Mouse (Mus musculus) midbrain, embryonic 11.5 days (tissue): Measurements from ENCODE around the gene Upp2. TPM values are rescaled to one million over a fixed set of nuclear protein-coding genes. Genes with fewer than 3 reads are reported as not detected.

ENCODE experiments used
- ATAC-seq: fragments of 200-750 bp; cut with Nextera tagmentation; 2 replicates; pipeline ENCODE4 v1.8.0; 2017; ENCODE audit warnings: moderate TSS enrichment, moderate library complexity; ENCODE audit not compliant: low FRiP score
- DNase-seq: peaks from one replicate; pipeline ENCODE4 v3.0.0; 2015; ENCODE audit warnings: low spot score; ENCODE audit errors: missing footprints
- H3K27ac ChIP-seq: fragments of 300-500 bp; sonication (generic); 2 replicates; pipeline ENCODE4 v1.5.1; 2014; ENCODE audit warnings: low read depth, low read length
- H3K27me3 ChIP-seq: fragments of 300-500 bp; sonication (generic); 2 replicates; pipeline ENCODE4 v1.6.1; 2014; ENCODE audit warnings: mild to moderate bottlenecking, low read length, moderate library complexity, mixed read lengths; ENCODE audit not compliant: control insufficient read depth, insufficient read depth
- H3K36me3 ChIP-seq: fragments of 300-500 bp; sonication (generic); 2 replicates; pipeline ENCODE4 v1.6.1; 2014; ENCODE audit warnings: mild to moderate bottlenecking, low read length, moderate library complexity, mixed read lengths; ENCODE audit not compliant: control insufficient read depth, insufficient read depth
- H3K4me1 ChIP-seq: fragments of 300-500 bp; sonication (generic); 2 replicates; pipeline ENCODE4 v1.6.1; 2014; ENCODE audit warnings: low read length; ENCODE audit not compliant: control insufficient read depth, insufficient read depth
- H3K4me2 ChIP-seq: fragments of 300-500 bp; sonication (generic); 2 replicates; pipeline ENCODE4 v1.6.1; 2014; ENCODE audit warnings: mild to moderate bottlenecking, moderate library complexity
- H3K4me3 ChIP-seq: fragments of 300-500 bp; sonication (generic); 2 replicates; pipeline ENCODE4 v1.5.1; 2014; ENCODE audit warnings: low read depth, low read length
- H3K9ac ChIP-seq: fragments of 300-500 bp; sonication (generic); 2 replicates; pipeline ENCODE4 v1.6.1; 2014; ENCODE audit warnings: low read length
- H3K9me3 ChIP-seq: fragments of 300-500 bp; sonication (generic); 2 replicates; pipeline ENCODE4 v1.6.1; 2016; ENCODE audit warnings: low read length; ENCODE audit not compliant: control insufficient read depth
- WGBS: fragments of 180-500 bp; shearing (Covaris S2); extraction: QIAGEN DNeasy Blood & Tissue Kit; methylation state at CpG from one replicate; pipeline ENCODE4 v1.1.7; 2014; 5-methylcytosine and 5-hydroxymethylcytosine counted together
- polyA plus RNA-seq: library from polyadenylated mRNA; unstranded; fragments of >200 nt; fragmentation: Nextera tagmentation; extraction: Ambion mirVana; gene quantifications from 2 replicates; pipeline ENCODE4 v1.2.1, GENCODE M21; 2014

Gene Upp2
- polyA plus RNA-seq, 1 experiment from 2014 or later = 4.7 TPM

DNA sequence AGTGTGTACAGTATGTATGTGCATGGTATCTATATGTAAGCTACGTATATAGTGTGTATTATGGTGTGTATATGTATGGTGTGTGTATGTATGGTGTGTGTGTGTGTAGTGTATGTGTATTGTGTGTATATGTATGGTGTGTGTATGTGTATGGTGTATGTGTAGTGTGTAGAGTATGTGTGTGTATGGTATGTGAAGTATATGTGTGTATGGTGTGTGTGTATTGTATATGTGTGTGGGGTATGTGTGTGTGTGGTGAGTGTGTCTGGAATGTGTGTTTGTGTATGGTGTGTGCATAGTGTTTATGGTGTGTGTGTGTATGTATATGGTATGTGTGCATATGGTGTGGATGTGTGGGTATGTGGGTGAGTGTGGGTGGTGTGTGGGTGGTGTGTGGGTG is 23.0 kb downstream of the Upp2 start:
- no peaks in the 10 kb centered on the region for H3K36me3 ChIP-seq
- no peak overlapping the region for H3K27ac ChIP-seq
- H3K9ac ChIP-seq = no peak overlapping the region
- H3K4me2 ChIP-seq = no peak overlapping the region
- no peak overlapping the region for H3K4me3 ChIP-seq
- no peaks in the 10 kb centered on the region for H3K27me3 ChIP-seq
- no peaks in the 10 kb centered on the region for H3K4me1 ChIP-seq
- DNase-seq = no peak
- H3K9me3 ChIP-seq = no peaks in the 10 kb centered on the region
- no peak for ATAC-seq
- 92% methylated on average over 1 of the region's 1 CpGs for WGBS

DNA sequence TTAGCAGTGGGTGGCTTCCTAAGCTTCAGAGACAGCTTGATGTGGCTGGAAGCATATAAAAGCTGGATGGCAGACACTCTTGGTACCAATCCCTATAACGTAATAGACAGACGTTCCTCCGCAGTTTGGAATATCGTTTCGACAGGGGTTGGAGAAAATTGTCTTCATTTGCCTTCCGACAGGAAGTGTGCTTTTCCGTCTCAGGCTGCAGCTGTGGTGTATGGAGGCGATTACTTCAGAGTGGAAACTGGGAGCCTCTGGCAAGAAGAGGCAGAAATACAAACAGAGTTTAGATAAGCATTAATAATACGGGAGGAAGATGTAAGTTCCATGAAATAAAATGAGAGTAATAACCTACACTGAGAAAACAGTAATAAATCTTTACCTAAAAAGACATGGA is 28.3 kb downstream of the Upp2 start:
- H3K9ac ChIP-seq = no peak overlapping the region
- ATAC-seq = no peak
- H3K9me3 ChIP-seq = no peaks in the 10 kb centered on the region
- no peak overlapping the region for H3K4me3 ChIP-seq
- no peak for DNase-seq
- H3K36me3 ChIP-seq = no peaks in the 10 kb centered on the region
- no peak overlapping the region for H3K27ac ChIP-seq
- H3K4me2 ChIP-seq = no peak overlapping the region
- WGBS = 85% methylated on average over 9 of the region's 9 CpGs
- no peaks in the 10 kb centered on the region for H3K4me1 ChIP-seq
- H3K27me3 ChIP-seq = no peaks in the 10 kb centered on the region

DNA sequence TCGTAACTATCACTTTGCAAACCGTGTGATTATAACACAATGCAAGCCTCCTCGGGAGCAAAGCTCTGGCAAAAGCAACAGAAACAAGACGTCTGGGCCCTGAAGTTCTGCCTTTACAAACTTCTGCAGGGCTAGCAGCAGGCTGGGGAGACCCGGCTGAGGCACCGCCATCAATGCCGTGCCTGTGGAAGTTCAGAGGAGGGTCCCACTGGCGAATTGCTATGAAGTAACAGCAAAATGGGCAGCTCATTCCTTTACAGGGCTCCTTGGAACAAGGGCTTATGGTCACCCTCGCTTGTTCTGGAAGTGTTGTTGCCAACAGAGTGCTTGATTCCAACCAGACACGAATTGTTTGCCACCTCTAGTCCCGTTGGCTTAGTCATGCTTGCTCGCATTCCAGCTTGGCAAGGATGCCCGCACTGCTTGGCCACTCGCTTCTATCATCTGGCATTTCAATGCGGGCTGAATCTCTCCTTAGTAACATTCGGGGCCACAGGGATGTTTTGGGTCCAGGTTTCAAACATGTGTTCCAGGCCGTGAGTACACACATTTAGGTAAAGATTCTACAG is 29.8 kb downstream of the Upp2 start:
- ATAC-seq = no peak
- 78% methylated on average over 17 of the region's 17 CpGs for WGBS

DNA sequence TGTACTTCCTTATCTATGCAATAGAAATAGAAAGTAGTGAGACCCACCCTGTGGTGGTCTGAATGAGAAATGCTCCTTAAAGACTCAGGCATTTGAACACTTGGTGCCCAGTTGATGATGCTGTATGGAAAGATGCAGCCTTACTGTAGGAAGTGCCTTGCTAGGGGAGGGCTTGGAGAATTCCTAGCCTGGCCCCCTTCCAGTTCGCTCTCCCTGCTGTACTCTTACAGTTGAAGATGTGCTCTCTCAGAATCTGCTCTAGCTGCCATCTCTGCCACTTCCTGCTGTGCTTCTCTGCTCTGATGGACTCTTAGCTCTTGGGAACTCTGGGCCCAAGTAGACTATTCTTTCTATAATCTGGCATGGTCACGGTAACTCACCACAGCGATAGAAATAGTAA is 30.5 kb downstream of the Upp2 start:
- Histone ChIP-seq H3K9ac (no peak overlapping the region), H3K36me3 (no peaks in the 10 kb centered on the region), H3K4me3 (no peak overlapping the region), H3K9me3 (no peaks in the 10 kb centered on the region), H3K27ac (no peak overlapping the region), H3K27me3 (no peaks in the 10 kb centered on the region), H3K4me2 (no peak overlapping the region), H3K4me1 (no peaks in the 10 kb centered on the region)
- WGBS = 86% methylated on average over 3 of the region's 3 CpGs
- DNase-seq (no peak), ATAC-seq (no peak)

More for the DNA sequence above, 29.8 kb downstream of the Upp2 start:
- no peaks in the 10 kb centered on the region for H3K27me3 ChIP-seq
- no peaks in the 10 kb centered on the region for H3K9me3 ChIP-seq
- H3K4me2 ChIP-seq = no peak overlapping the region
- H3K9ac ChIP-seq = no peak overlapping the region
- H3K27ac ChIP-seq = no peak overlapping the region
- no peak overlapping the region for H3K4me3 ChIP-seq
- no peaks in the 10 kb centered on the region for H3K36me3 ChIP-seq
- no peak for DNase-seq
- H3K4me1 ChIP-seq = no peaks in the 10 kb centered on the region

DNA sequence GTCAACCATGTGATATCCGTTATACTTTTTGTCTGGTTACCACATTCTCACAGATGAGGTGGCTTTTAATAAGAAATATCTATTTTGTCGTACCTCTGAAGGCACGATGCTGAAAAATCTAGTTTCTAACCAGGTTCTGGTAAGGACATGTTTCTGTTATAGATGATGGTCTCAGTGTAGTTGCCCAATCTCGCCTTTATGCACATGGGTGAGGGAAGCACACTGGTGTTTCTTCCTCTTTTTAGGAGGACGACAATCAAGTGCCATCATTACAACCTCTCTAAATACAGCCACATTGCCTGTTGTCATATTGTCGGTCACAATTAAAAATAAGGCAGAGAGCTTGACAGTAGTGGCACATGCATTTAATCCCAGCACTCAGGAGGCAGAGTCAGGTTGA is 32.5 kb downstream of the Upp2 start:
- Histone ChIP-seq H3K36me3 (no peaks in the 10 kb centered on the region), H3K27me3 (no peaks in the 10 kb centered on the region), H3K4me2 (no peak overlapping the region), H3K27ac (no peak overlapping the region), H3K9ac (no peak overlapping the region), H3K4me3 (no peak overlapping the region), H3K9me3 (no peaks in the 10 kb centered on the region), H3K4me1 (no peaks in the 10 kb centered on the region)
- DNase-seq = no peak
- WGBS = 93% methylated on average over 6 of the region's 6 CpGs
- ATAC-seq = no peak

DNA sequence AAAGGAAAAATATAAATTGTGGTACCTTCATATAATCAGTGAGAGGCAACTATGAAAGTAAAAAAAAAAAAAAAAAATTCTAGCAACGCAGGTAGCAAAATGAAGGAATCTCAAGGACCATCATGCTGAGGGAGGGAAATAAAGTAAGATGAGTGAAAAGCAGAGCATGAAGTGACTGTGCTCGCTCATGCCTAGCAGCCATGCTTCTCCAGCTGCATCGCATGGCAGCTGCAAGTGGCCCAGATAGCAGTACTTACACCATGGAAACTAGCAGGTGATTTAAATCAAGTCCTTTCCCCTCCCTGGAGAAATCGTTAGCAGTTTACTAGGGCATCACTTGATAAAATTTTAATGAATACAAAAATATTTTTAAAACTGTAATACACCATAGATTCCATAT is 34.3 kb downstream of the Upp2 start:
- WGBS = 78% methylated on average over 4 of the region's 4 CpGs
- ATAC-seq = no peak

DNA sequence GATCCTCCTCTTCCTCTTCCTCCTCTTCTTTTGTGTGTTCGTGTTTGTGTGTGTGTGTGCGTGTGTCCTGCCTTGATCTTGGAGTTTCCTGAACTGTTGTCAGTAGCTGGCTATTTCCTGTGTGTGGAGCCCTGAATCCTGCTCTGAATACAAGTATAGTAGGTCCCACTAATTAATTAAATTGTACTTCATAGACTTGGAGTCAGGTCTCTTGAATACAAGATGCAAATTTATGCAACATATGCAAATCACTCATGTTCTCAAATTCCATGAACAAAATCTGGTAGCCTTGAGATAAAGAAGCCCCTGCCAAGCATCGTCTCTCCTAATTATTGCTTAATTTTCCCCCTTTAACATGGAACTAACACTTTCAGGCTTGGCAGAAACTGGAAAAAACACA is 36.3 kb downstream of the Upp2 start:
- Histone ChIP-seq H3K27me3 (no peaks in the 10 kb centered on the region), H3K4me1 (no peaks in the 10 kb centered on the region), H3K36me3 (no peaks in the 10 kb centered on the region), H3K9me3 (no peaks in the 10 kb centered on the region), H3K27ac (no peak overlapping the region), H3K9ac (no peak overlapping the region), H3K4me3 (no peak overlapping the region), H3K4me2 (no peak overlapping the region)
- DNase-seq (no peak), ATAC-seq (no peak)
- 84% methylated on average over 3 of the region's 3 CpGs for WGBS

More for the DNA sequence above, 34.3 kb downstream of the Upp2 start:
- DNase-seq = no peak
- H3K36me3 ChIP-seq = no peaks in the 10 kb centered on the region
- H3K4me2 ChIP-seq = no peak overlapping the region
- H3K27ac ChIP-seq = no peak overlapping the region
- H3K9ac ChIP-seq = no peak overlapping the region
- no peaks in the 10 kb centered on the region for H3K9me3 ChIP-seq
- H3K27me3 ChIP-seq = no peaks in the 10 kb centered on the region
- no peak overlapping the region for H3K4me3 ChIP-seq
- H3K4me1 ChIP-seq = no peaks in the 10 kb centered on the region

DNA sequence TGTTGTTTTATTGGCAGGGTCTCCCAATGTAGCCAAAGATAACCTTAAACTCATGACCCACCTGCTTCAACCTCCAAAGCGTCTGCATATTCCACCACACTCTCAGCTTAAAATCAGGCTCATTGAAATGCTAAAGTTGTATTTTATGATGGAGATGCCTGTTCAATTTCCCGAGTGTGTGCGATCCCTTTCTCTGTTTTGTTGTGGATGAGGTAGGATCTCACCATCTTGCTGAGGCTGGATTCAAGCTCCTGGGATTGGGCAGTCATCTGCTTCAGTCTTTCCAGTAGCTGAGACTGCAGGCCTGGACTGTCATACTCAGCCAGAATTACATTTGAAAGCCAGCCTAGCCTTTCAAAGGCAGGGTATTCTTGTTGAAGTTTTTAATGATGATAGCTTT is 37.7 kb downstream of the Upp2 start:
- H3K4me1 ChIP-seq = no peaks in the 10 kb centered on the region
- no peak overlapping the region for H3K4me3 ChIP-seq
- no peak overlapping the region for H3K4me2 ChIP-seq
- no peaks in the 10 kb centered on the region for H3K27me3 ChIP-seq
- H3K9ac ChIP-seq = no peak overlapping the region
- DNase-seq (no peak), ATAC-seq (no peak)
- no peaks in the 10 kb centered on the region for H3K36me3 ChIP-seq
- H3K27ac ChIP-seq = no peak overlapping the region
- WGBS = 93% methylated on average over 3 of the region's 3 CpGs
- no peaks in the 10 kb centered on the region for H3K9me3 ChIP-seq

DNA sequence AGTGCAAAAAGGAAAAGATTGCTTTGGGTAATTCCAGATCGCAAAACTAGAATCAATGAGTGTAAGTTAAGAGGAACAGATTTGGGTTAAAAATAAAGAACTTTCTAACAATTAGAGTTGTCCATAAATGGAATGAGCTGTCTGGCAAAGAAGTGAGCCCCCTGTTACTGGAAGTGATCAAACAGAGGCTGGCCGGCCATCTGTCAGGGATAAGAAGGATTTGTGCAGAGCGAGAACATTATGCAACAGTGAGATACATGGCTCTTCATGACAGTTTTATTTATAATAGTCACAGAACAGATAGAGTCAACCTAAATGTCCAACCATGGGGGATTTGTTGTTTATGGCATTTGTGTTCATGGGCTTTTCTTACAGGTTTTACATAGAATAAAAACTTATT is 46.6 kb downstream of the Upp2 start:
- no peak overlapping the region for H3K9ac ChIP-seq
- DNase-seq = no peak
- no peak overlapping the region for H3K4me3 ChIP-seq
- no peak overlapping the region for H3K27ac ChIP-seq
- ATAC-seq = no peak
- WGBS = 89% methylated on average over 3 of the region's 3 CpGs
- no peaks in the 10 kb centered on the region for H3K27me3 ChIP-seq
- H3K9me3 ChIP-seq = no peaks in the 10 kb centered on the region
- H3K4me2 ChIP-seq = no peak overlapping the region
- no peaks in the 10 kb centered on the region for H3K4me1 ChIP-seq
- no peaks in the 10 kb centered on the region for H3K36me3 ChIP-seq

DNA sequence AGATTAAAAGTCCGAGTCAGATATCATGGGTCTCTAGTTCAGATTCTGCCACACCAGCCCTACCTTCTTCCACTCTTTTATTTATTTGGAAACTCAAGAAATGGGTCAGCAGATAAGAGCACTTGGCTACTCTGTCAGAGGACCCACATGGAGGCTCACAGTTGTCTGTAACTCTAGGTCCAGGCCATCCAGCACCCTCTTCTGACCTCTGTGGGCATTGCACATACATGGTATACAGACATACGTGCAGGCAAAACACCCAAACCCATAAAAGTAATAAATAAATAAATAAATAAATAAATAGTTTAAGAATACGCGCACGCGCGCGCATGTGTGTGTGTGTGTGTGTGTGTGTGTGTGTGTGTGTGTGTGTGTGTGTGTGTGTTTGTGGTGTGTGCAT is 47.8 kb downstream of the Upp2 start:
- Histone ChIP-seq H3K4me3 (no peak overlapping the region), H3K9me3 (no peaks in the 10 kb centered on the region), H3K9ac (no peak overlapping the region), H3K4me1 (no peaks in the 10 kb centered on the region), H3K36me3 (no peaks in the 10 kb centered on the region), H3K4me2 (no peak overlapping the region), H3K27me3 (no peaks in the 10 kb centered on the region), H3K27ac (no peak overlapping the region)
- no peak for ATAC-seq
- DNase-seq = no peak
- WGBS = 91% methylated on average over 8 of the region's 8 CpGs
